Mouse (Mus musculus) liver, adult (tissue): ENCODE measurements around the gene Hspa1a.
A peak's percentile ranks its signal among the peaks of the same experiment; 100 is the strongest.
"Not testable (repeated sequence)": the region's sequence is repeated elsewhere in the genome, so short reads cannot be mapped to it uniquely, and the experiment has no call there.

Experiments
- GATA4 ChIP-seq: IDR thresholded peaks from 2 replicates; pipeline ENCODE4 v1.6.1; 2014; ENCODE audit warnings: mild to moderate bottlenecking, low read length; ENCODE audit not compliant: insufficient replicate concordance

The Hspa1a gene

DNA sequence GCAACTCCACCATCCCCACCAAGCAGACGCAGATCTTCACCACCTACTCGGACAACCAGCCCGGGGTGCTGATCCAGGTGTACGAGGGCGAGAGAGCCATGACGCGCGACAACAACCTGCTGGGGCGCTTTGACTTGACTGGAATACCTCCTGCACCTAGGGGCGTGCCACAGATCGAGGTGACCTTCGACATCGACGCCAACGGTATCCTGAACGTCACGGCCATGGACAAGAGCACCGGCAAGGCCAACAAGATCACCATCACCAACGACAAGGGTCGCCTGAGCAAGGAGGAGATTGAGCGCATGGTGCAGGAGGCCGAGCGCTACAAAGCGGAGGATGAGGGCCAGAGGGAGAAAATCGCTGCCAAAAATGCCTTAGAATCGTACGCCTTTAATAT lies 6.3 kb upstream of the Hspa1a start:
- no peak for TF ChIP-seq GATA4

DNA sequence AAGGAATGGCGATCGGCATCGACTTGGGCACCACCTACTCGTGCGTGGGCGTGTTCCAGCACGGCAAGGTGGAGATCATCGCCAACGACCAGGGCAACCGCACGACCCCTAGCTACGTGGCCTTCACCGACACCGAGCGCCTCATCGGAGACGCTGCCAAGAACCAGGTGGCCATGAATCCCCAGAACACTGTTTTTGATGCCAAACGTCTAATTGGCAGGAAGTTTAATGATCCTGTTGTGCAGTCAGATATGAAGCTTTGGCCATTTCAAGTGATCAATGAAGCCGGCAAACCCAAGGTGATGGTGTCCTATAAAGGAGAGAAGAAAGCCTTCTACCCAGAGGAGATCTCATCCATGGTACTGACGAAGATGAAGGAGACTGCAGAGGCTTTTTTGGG lies 5.0 kb upstream of the Hspa1a start:
- TF ChIP-seq GATA4, result no peak

DNA sequence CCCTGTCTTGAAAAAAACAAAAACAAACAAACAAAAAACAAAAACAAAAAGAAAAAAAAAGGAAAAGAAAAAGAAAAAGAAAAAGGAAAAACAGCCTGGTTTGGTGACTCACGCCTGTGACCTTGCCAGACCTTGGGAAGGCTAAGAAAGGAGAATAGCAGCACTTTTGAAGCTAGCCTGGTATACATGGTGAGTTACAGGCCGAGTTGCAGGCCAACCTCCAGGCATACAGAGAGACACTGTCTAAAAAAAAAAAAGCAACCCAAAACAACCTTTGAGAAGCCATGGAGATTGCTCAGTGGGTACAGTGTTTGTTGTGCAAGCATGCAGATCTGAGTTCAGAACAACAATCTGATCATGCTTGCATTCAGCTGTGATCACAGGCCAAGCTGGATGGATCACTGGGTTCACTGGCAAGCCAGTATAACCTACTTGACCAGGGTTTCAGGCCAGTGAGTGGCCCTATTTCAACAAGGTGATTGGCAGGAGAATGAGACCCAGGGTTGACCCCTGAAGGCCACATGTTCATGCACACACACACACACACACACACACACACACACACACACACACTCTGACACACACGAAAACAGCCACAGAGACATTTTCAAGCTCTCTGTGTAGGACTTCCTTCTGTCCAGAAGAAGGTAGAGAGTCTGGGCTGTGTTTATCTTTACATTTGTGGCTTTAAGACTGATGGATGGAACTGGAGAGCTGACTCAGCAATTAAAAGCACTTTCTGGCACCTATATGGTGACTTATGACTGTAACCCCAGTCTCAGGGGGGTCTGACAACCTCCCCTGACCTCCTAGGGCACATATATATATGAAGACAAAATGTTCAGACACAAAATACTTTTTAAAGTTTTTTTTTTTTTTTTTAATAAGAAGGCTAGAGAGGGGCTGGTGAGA lies 3.9 kb upstream of the Hspa1a start:
- TF ChIP-seq GATA4, result no peak

DNA sequence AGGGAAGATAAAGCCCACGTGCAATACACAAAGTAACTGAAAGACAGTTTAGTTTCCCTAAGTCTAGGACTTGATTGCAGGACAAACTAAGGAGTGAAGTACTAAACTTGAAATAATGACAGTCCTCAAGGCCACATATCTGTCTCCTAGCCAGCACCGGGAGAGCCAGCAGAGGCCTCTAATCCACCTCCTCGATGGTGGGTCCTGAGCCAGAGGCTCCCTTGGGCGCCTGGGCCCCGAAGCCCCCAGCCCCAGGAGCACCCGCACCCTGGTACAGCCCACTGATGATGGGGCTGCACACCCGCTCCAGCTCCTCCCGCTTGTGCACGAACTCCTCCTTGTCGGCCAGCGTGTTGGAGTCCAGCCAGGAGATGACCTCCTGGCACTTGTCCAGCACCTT lies 2.1 kb downstream of the Hspa1a start, which contains the start of gene Gm20481:
Gene Gm20481, plus strand, starts transcription at position 91 of the 400 bp plus-strand sequence.
- TF ChIP-seq GATA4, result not testable (repeated sequence)

DNA sequence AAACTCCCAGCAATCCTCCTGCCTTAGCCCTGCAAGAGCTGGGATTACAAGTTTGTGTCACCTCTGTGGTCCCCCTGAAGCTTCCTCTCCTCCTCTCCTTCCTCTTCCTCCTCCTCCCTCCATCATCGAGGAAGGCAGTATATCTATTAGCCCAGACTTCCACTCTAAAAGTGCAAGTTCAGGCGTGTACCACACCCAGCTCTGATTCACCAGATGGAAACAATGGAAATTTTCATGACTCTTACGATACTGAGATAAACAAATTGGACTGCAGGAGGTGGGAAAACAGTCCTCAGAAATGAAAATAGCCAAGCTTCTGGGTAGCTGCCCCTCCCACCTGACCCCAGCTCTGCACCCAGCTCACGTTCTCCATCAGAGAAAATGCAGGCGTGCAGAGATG lies 6.3 kb downstream of the Hspa1a start:
- TF ChIP-seq GATA4, result peak; percentile 38; the same call in 1 of the 2 replicates

DNA sequence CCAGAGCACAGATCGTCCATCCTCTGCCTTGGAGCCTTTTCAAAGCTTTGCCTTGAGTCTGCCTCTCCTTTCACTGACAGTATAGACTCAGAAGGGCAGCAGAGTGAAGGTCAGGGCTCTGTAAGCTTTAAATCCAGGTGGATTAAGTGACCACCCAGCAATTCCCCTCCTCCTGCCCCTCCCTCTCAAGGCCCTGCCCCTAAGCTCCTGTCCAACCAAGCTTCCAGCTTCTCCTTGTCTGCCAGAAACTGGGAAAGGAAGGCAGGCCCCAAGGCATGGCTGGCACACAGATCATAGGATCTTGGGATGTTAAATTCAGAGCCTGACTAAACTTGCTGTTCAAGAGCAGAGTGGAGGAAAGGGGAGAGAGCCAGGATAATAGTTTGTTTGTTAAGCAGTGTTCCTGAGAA lies 7.3 kb downstream of the Hspa1a start:
- no peak for TF ChIP-seq GATA4

DNA sequence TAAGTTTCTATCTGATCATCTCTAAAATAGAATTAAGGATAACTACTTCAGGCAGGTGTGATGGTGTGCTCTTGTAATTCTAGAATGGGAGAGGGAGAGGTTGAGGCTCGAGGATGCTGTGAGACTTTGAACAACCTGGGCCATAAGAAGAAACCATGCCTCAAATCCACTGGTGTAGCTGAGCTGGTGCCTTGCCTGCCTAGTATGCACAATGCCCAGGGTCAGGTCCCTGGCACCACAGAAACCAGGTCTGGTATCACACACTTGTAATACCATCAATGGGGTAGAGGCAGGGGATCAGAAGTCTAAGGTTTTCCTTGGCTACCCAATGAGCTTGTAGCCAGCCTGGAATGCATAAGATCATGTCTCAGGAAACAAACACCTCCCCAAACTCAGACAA lies 9.1 kb downstream of the Hspa1a start:
- no peak for TF ChIP-seq GATA4

DNA sequence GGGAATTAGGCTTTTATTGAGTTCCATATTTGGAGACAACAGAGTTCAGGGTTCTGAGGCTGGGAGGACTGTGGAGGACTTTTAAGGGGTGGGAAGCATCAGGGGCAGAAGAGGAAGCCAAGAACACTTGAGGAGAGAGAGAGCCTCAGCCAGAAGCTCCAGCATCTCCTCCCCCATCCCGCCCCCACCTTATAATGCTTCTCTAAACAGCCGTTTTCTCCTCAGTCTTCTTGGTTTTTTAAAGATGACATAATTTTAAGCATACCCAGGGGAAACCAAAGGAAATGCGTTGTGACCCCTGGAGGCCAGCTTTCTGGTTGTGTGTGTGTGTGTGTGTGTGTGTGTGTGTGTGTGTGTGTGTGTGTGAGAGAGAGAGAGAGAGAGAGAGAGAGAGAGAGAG lies 9.8 kb downstream of the Hspa1a start:
- no peak for TF ChIP-seq GATA4

DNA sequence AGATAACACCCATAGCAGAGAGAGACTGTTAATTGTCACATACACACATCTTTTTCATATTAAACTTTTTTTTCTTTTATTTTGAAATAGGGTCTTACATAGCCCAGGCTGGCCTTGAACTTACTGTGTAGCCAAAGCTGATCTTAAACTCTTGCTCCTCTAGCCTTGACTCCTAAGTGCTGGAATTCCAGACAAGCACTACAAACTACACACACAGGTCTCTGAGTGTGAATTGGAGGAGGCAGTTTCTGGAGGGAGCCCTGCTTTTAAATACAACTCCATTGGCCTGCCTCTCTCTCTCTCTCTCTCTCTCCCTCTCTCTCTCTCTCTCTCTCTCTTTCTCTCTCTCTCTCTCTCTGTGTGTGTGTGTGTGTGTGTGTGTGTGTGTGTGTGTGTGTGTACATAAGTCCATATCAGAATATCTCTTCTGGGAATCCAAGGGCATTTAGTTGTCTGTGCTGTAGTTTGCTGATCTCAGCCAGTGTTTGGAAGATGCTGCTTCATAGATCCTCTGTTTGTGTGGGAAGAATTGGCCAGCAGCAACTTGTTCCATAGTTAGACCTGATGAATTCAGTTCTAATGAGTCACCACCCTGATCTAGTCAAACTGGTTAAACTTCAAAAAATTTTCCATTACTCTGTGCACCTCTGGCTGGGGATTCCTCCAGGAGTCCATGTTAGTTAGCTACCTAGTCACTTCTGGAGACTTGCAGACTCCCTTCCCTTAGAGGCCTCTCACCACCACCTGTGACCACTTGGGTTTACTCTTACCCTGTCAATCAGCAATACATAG lies 11.1 kb downstream of the Hspa1a start:
- TF ChIP-seq GATA4, result no peak

DNA sequence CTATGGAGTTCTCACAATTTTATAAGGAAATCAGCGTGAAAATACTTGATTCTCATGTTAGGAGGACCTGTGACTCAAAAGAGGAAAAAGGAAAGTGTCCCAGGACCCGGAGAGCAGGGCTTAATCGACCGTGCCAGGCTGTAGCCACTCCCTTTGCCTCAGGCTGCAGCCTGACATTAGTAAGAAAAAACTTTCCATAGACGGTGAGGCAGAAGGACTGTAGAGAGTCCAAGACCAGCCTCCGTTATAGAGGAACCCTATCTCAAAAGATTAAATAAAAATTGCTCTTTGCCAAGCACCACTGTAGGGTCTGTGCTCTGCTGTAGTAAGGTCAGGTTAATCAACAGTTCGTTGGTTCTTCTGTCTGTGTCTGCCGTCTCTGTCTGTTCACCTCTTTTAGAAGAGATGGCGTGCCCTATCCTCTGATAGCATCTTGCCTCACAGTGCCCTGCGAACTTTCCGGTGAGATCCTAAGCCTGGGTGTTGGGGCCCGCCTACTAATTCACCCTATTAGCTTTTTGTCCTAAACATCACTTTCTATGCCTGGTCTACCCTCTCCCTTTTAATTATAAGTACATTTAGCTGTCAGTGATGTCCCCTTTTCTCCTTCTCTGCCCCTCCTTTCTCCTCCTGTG lies 12.0 kb downstream of the Hspa1a start:
- TF ChIP-seq GATA4, result no peak

DNA sequence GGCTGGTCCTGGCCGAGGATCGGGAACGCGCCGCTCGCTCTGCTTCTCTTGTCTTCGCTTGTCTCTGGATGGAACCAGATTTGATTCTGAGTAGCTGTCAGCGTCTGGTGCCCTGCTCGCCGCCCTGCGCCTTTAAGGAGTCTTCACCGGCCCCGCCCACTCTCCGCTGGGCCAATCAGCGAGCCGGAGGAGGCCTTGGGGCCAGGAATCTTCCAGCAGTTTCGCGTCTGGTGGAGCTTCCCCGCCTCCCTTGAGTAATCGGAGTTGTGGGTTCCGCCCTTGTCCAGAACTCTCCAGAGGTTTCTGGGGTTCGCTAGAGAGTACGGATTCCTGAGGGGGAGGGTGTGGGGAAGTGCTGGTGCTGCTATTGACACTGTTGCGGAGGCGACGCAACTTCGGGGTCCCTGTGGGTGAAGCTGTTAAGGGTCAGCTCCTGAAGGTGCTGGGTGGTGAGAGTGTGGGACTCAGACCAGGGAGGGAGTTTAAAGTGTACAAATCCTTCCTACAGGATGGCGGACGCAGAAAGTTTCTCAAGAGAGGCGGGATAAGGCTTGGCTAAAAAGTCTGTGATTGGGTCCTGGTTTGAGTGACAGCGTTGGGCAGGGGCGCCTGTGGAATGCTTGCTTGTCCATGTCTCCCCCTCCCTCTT lies 12.7 kb downstream of the Hspa1a start, which contains the start of gene Hspa1b:
Gene Hspa1b, minus strand, starts transcription at position 109 of the 649 bp plus-strand sequence.
- peak; percentile 21; the same call in 1 of the 2 replicates for TF ChIP-seq GATA4

DNA sequence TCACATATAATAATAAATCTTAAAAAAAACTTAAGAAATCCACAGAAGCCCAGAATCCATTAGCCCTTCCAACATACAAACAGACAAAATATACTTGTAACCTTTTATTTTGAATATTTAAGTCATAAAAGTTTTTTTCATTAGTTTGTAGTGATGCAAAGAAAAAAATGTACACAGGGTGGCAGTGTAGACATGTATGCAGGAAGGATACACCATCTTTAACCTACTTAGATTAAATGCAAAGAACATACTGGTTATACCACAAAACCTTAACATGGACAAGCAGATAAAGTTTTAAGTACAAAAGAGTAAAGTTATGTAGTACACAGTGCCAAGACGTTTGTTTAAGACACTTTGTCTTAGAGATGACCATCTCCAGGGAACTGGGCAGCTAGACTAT lies 15.6 kb downstream of the Hspa1a start:
- no peak for TF ChIP-seq GATA4

DNA sequence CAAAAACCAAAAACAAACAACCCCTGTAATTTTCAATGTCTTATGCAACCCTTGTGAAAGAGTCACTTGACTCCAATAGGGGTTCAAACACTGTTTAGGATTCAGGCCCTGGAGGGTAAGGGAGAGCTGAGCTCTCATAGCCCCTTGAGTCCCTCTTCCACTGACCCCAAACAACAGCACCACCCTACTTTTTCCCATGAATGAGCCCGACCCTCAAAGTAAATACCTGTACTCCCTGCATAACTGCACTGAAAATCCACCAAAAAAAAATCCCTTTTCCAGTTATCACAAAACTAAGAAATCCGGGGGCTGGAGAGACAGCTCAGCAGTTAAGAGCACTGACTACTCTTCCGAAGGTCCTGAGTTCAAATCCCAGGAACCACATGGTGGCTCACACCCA lies 16.1 kb downstream of the Hspa1a start:
- TF ChIP-seq GATA4, result no peak

DNA sequence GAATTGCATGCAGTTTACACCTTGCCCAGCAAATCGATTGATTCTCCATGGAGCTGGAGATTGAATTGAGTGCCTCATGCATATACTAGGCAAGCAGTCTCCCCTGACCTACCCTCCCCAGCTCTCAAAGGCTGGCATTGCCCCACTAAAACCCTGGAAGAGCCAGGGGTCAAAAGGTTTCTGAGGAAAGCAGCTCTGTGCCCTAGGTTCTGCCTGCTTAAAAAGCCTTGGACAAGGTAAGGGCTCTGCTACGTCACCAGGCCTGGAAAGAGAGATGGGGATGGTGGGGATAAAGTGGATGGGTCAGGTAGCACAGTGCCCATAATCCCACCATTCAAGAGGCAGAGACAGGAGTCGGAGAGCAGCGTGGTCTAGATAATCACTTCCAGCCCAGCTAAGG lies 17.1 kb downstream of the Hspa1a start:
- no peak for TF ChIP-seq GATA4

DNA sequence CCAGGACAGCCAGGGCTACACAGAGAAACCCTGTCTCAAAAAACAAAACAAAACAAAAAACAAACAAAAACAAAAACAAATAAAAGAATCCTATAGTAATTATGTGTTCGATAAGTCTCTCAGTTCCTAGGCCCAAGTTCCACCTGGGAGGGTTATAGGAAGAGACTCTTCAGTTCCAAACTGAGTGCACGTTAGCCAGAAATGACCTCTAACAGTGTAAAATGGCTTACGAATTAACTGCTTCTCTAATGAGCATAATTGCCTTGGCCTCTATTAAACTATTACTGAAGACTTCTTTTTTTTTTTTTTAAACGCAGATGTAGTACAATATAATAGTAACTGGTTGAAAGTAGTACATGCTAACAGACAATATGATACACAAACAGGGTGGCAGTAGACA lies 18.1 kb downstream of the Hspa1a start:
- no peak for TF ChIP-seq GATA4
